Mouse (Mus musculus) neural tube, embryonic 14.5 days (tissue): ENCODE measurements at regions not wholly inside any gene's neighbourhood (a gene's known extent, or its start where the extent isn't known, plus 50 kb on each side); places are given as distances from the start of the nearest gene placed in this dataset.
"Not testable (repeated sequence)": the region's sequence is repeated elsewhere in the genome, so short reads cannot be mapped to it uniquely, and the experiment has no call there.

ENCODE experiments used
- ATAC-seq: fragments of 200-750 bp; cut with Nextera tagmentation; 2 replicates; pipeline ENCODE4 v1.8.0; 2017; ENCODE audit warnings: low read depth, mild to moderate bottlenecking, moderate TSS enrichment, moderate library complexity
- H3K27ac ChIP-seq: fragments of 300-500 bp; sonication (generic); 2 replicates; pipeline ENCODE4 v1.5.1; 2014; ENCODE audit warnings: low read depth, mild to moderate bottlenecking, control low read depth, low read length, moderate library complexity, mixed read lengths
- H3K27me3 ChIP-seq: fragments of 300-500 bp; sonication (generic); 2 replicates; pipeline ENCODE4 v1.6.1; 2014; ENCODE audit warnings: low read length; ENCODE audit not compliant: control insufficient read depth, insufficient read depth
- H3K36me3 ChIP-seq: fragments of 300-500 bp; sonication (generic); 2 replicates; pipeline ENCODE4 v1.6.1; 2014; ENCODE audit warnings: low read length, mixed read lengths; ENCODE audit not compliant: control insufficient read depth, insufficient read depth
- H3K4me1 ChIP-seq: fragments of 300-500 bp; sonication (generic); 2 replicates; pipeline ENCODE4 v1.6.1; 2014; ENCODE audit warnings: low read length; ENCODE audit not compliant: control insufficient read depth, insufficient read depth
- H3K4me2 ChIP-seq: fragments of 300-500 bp; sonication (generic); 2 replicates; pipeline ENCODE4 v1.6.1; 2014; ENCODE audit warnings: mild to moderate bottlenecking, low read depth, low read length, control low read depth
- H3K4me3 ChIP-seq: fragments of 300-500 bp; sonication (generic); 2 replicates; pipeline ENCODE4 v1.5.1; 2014; ENCODE audit warnings: low read depth, low read length, control low read depth, mixed read lengths
- H3K9ac ChIP-seq: fragments of 300-500 bp; sonication (generic); replicated peaks from 2 replicates; pipeline ENCODE4 v1.6.1; 2014; ENCODE audit warnings: low read depth, mild to moderate bottlenecking, control low read depth, low read length, mixed read lengths
- H3K9me3 ChIP-seq: fragments of 300-500 bp; sonication (generic); 2 replicates; pipeline ENCODE4 v1.6.1; 2016; ENCODE audit warnings: low read length; ENCODE audit not compliant: control insufficient read depth
- WGBS: fragments of 180-500 bp; shearing (Covaris S2); extraction: QIAGEN DNeasy Blood & Tissue Kit; methylation state at CpG from one replicate; pipeline ENCODE4 v1.1.7; 2014; 5-methylcytosine and 5-hydroxymethylcytosine counted together

DNA sequence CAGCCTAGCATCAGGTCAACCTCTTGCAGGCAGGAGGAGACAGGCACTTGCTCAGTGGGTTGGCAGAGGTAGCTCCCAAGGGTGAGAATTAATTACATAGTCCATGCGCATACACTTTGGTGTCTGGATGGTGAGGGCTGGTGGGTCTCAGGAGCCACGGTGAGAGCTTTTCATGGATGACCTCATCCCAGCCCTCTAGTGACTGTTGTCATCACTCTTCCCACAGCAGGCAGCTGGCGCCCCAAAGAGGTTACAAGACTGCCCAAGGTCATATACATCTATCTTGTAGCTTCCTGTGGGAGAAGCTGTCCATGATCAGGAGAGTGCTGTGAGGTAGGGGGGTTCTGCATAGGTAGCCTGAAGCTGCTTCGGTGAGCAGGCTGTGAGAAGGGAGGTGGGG lies 224.5 kb downstream of the 1810013L24Rik start:
- no peak overlapping the region for H3K4me3 ChIP-seq
- H3K4me2 ChIP-seq, result no peak overlapping the region
- peaks cover 2% of the 10 kb centered on the region; the same call in 1 of the 2 replicates for H3K4me1 ChIP-seq
- ATAC-seq, result no peak
- H3K27ac ChIP-seq, result no peak overlapping the region
- H3K36me3 ChIP-seq, result no peaks in the 10 kb centered on the region
- WGBS, result 37% methylated on average over 4 of the region's 4 CpGs
- no peaks in the 10 kb centered on the region for H3K27me3 ChIP-seq
- H3K9me3 ChIP-seq, result no peaks in the 10 kb centered on the region
- H3K9ac ChIP-seq, result no peak overlapping the region

DNA sequence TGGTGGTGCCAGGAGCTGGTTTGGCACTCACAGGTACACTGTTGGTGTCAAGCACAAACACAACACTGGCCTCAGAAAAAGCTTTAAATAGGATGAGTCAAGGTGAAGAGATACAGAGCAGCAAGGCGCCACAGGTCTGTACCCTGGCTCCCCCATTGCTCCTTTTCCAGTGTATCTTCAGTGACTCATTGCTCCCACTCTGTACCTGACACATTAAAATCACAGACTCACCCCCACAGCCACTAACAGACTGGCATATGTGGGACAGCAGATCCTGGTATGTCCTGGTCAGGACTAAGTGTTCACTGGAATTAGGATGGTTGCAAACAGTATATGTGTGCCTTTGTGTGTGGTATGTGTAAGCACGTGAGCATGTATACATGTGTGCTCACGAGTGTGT lies 226.5 kb downstream of the 1810013L24Rik start:
- no peaks in the 10 kb centered on the region for H3K36me3 ChIP-seq
- H3K9ac ChIP-seq, result no peak overlapping the region
- H3K4me3 ChIP-seq, result no peak overlapping the region
- WGBS, result 85% methylated on average over 3 of the region's 3 CpGs
- H3K4me1 ChIP-seq, result peaks cover 2% of the 10 kb centered on the region; the same call in 1 of the 2 replicates
- no peaks in the 10 kb centered on the region for H3K9me3 ChIP-seq
- no peaks in the 10 kb centered on the region for H3K27me3 ChIP-seq
- ATAC-seq, result no peak
- no peak overlapping the region for H3K27ac ChIP-seq
- no peak overlapping the region for H3K4me2 ChIP-seq

DNA sequence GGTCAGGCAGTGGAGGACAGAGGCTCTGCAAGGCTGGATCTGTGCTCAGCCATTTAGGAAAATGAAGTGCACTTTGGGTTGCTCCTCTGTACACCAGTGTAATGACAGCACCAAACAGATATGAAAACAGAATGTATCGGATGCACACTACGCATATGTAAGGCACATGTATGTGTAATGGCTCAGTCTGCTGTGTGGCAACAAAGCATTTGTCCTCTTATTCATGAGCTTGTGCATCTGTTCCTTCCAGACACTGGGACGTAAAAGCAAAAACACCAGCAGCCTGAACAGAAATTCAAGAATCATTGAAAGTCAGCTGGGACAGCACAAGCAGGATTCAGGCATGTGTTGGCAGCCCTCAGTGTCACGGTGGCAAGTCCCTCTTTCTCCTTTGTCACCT lies 241.6 kb downstream of the 1810013L24Rik start:
- no peak overlapping the region for H3K4me2 ChIP-seq
- H3K27ac ChIP-seq, result no peak overlapping the region
- no peak overlapping the region for H3K4me3 ChIP-seq
- no peak overlapping the region for H3K9ac ChIP-seq
- H3K4me1 ChIP-seq, result no peaks in the 10 kb centered on the region
- no peaks in the 10 kb centered on the region for H3K9me3 ChIP-seq
- no peak for ATAC-seq
- no peaks in the 10 kb centered on the region for H3K36me3 ChIP-seq
- H3K27me3 ChIP-seq, result no peaks in the 10 kb centered on the region
- WGBS, result 81% methylated on average over 4 of the region's 4 CpGs

DNA sequence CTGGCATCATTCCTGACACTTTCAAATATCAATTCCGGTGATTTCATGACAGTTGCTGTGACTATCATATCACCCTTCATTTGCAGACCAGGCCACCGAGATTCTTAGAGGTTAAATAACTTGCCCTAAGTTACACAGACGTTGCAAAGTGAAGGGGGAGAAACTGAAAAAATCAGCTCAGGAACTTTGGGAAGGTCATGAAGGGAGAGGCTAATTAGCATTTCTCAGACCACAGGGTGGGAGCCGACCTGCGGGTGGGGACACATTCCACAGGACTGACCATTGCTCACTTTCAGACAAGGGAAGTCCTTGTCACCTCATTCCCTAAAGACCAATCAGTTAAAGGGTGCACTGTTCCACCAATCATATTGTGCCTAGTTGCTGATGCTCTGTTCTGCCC lies 242.1 kb downstream of the 1810013L24Rik start:
- H3K9ac ChIP-seq, ATAC-seq, H3K27me3 ChIP-seq, H3K27ac ChIP-seq, H3K9me3 ChIP-seq, H3K4me1 ChIP-seq, H3K4me2 ChIP-seq, H3K36me3 ChIP-seq, H3K4me3 ChIP-seq: not testable (repeated sequence)
- WGBS, result 90% methylated on average over 5 of the region's 5 CpGs

GRCm38 (mm10) chr16:9074295-9074694 lies 244.4 kb downstream of the 1810013L24Rik start:
- no peak overlapping the region for H3K4me2 ChIP-seq
- WGBS, result 97% methylated on average over 4 of the region's 4 CpGs
- no peak overlapping the region for H3K4me3 ChIP-seq
- H3K27me3 ChIP-seq, result no peaks in the 10 kb centered on the region
- no peaks in the 10 kb centered on the region for H3K4me1 ChIP-seq
- no peak for ATAC-seq
- H3K36me3 ChIP-seq, result no peaks in the 10 kb centered on the region
- H3K9ac ChIP-seq, result no peak overlapping the region
- H3K9me3 ChIP-seq, result no peaks in the 10 kb centered on the region
- H3K27ac ChIP-seq, result no peak overlapping the region

DNA sequence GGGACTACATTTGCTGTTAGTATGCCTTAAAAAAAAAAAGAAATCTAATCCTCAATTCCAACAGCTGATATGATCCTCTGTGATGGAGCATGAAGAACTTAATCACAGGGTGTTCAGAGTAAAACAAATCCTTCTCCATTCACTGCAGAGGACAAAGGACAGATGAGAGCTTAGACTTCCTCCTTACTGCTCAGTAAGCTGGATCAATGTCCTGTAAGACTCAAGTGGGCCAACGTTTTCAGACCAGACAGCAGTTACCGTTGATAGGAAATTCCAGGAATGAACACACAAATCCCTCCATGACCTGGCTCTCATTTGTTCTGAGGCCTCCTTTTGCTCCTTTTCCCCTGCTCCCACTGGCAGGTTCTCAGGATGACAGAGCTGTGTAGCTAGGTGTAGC lies 247.6 kb downstream of the 1810013L24Rik start:
- Histone ChIP-seq H3K36me3 (no peaks in the 10 kb centered on the region), H3K9ac (no peak overlapping the region), H3K9me3 (no peaks in the 10 kb centered on the region), H3K4me3 (no peak overlapping the region), H3K27ac (no peak overlapping the region), H3K4me2 (no peak overlapping the region), H3K27me3 (no peaks in the 10 kb centered on the region), H3K4me1 (no peaks in the 10 kb centered on the region)
- WGBS, result 82% methylated on average over 2 of the region's 2 CpGs
- ATAC-seq, result no peak

GRCm38 (mm10) chr16:9078405-9078942 lies 248.6 kb downstream of the 1810013L24Rik start:
- Histone ChIP-seq H3K36me3 (no peaks in the 10 kb centered on the region), H3K4me1 (no peaks in the 10 kb centered on the region), H3K27ac (no peak overlapping the region), H3K9ac (no peak overlapping the region), H3K4me3 (no peak overlapping the region), H3K9me3 (no peaks in the 10 kb centered on the region), H3K27me3 (no peaks in the 10 kb centered on the region), H3K4me2 (no peak overlapping the region)
- 56% methylated on average over 4 of the region's 4 CpGs for WGBS
- no peak for ATAC-seq

- no peaks in the 10 kb centered on the region for H3K9me3 ChIP-seq
- 89% methylated on average over 3 of the region's 3 CpGs for WGBS
Measured at GRCm38 (mm10) chr16:9083040-9083439, 253.1 kb downstream of the 1810013L24Rik start.

GRCm38 (mm10) chr16:9083740-9084139 lies 253.8 kb downstream of the 1810013L24Rik start:
- Histone ChIP-seq H3K9ac (no peak overlapping the region), H3K4me1 (no peaks in the 10 kb centered on the region), H3K4me3 (no peak overlapping the region), H3K9me3 (no peaks in the 10 kb centered on the region), H3K36me3 (no peaks in the 10 kb centered on the region), H3K27me3 (no peaks in the 10 kb centered on the region), H3K27ac (no peak overlapping the region), H3K4me2 (no peak overlapping the region)
- ATAC-seq, result no peak
- WGBS, result 68% methylated on average over 2 of the region's 2 CpGs

More at GRCm38 (mm10) chr16:9083040-9083439, 253.1 kb downstream of the 1810013L24Rik start:
- no peaks in the 10 kb centered on the region for H3K4me1 ChIP-seq
- no peak overlapping the region for H3K27ac ChIP-seq
- ATAC-seq, result no peak
- H3K36me3 ChIP-seq, result no peaks in the 10 kb centered on the region
- H3K27me3 ChIP-seq, result no peaks in the 10 kb centered on the region
- H3K4me2 ChIP-seq, result no peak overlapping the region
- H3K4me3 ChIP-seq, result no peak overlapping the region
- H3K9ac ChIP-seq, result no peak overlapping the region
